Mouse (Mus musculus): ENCODE measurements around the gene Akt3. TPM values are rescaled to one million over a fixed set of nuclear protein-coding genes. Genes with fewer than 3 reads are reported as not detected.

The Akt3 gene
- polyA plus RNA-seq, 1 experiment = 15.1 TPM

GRCm38 (mm10) chr1:176986275-176986674, 271.7 kb downstream of the Akt3 start:
- TF ChIP-seq CTCF (IDR thresholded peaks at IDR 0.05; ENCODE audit: insufficient read depth, low read length) (no peak), POLR2A (IDR thresholded peaks at IDR 0.05; ENCODE audit: borderline replicate concordance, extremely low read depth, low read depth, low read length) (no peak)
- H3K4me1 ChIP-seq (ENCODE audit: control insufficient read depth, insufficient read depth, low read length) = no peaks in the 10 kb centered on the region; the same call in 1 of the 2 replicates
- 33% methylated on average over 6 of the region's 6 CpGs for WGBS

GRCm38 (mm10) chr1:176985691-176986090, 272.3 kb downstream of the Akt3 start:
- no peak overlapping the region for H3K4me3 ChIP-seq (replicated peaks; ENCODE audit: extremely low read depth, low read depth, low read length)
- H3K4me1 ChIP-seq (ENCODE audit: control insufficient read depth, insufficient read depth, low read length) = no peaks in the 10 kb centered on the region; the same call in 1 of the 2 replicates
- no peak for TF ChIP-seq POLR2A (IDR thresholded peaks at IDR 0.05; ENCODE audit: borderline replicate concordance, extremely low read depth, low read depth, low read length)
- 83% methylated on average over 6 of the region's 6 CpGs for WGBS
- DNase-seq = no peak

More at GRCm38 (mm10) chr1:176986275-176986674, 271.7 kb downstream of the Akt3 start:
- DNase-seq = no peak
- H3K4me3 ChIP-seq (replicated peaks; ENCODE audit: extremely low read depth, low read depth, low read length) = no peak overlapping the region

DNA sequence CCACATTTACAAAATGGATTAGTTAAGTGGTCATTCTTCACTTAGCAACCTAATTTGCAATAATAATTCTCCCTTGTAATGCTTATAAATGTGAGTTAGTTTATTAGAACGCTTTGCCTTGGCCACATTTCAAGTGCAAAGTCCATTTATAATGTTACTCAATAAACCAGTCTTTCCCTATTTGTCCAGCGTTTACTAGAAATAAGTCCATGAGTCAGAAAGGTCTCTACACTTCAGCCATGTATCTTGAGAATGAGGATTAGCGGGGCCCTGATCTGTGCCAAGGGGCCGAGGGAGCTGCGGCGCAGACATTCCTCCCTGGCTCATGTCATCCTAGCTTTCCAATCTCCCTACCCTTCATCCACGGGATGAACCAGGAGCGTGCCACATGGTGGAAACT, 275.3 kb downstream of the Akt3 start:
- Histone ChIP-seq H3K4me3 (replicated peaks; ENCODE audit: extremely low read depth, low read depth, low read length) (no peak overlapping the region), H3K4me1 (ENCODE audit: control insufficient read depth, insufficient read depth, low read length) (no peaks in the 10 kb centered on the region; the same call in 1 of the 2 replicates)
- DNase-seq = no peak
- 67% methylated on average over 8 of the region's 8 CpGs for WGBS
- no peak for TF ChIP-seq POLR2A (IDR thresholded peaks at IDR 0.05; ENCODE audit: borderline replicate concordance, extremely low read depth, low read depth, low read length)
- no peak for TF ChIP-seq CTCF (IDR thresholded peaks at IDR 0.05; ENCODE audit: insufficient read depth, low read length)

DNA sequence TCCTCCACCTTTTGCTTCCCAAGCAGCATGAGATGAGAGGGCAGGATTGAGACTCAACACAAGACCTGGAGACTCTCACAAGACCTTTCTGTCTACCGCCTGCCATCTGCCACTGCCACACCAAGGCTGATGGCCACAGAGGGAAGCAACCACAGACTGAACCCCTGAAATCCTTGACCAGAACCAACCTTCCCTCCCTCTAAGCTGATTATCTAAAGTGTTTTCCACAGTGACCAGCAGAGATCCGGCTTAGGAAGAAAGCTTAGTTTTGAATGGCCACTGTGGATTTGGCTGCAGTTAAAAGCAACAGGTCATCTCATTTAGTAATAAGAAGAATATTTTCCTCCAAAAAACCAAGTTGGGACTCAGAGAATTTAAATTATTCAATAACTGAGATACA, 276.5 kb downstream of the Akt3 start:
- H3K4me1 ChIP-seq (ENCODE audit: control insufficient read depth, insufficient read depth, low read length) = no peaks in the 10 kb centered on the region; the same call in 1 of the 2 replicates
- no peak for DNase-seq
- H3K4me3 ChIP-seq (replicated peaks; ENCODE audit: extremely low read depth, low read depth, low read length) = no peak overlapping the region
- WGBS = 90% methylated on average over 2 of the region's 2 CpGs
- TF ChIP-seq CTCF (IDR thresholded peaks at IDR 0.05; ENCODE audit: insufficient read depth, low read length) (no peak), POLR2A (IDR thresholded peaks at IDR 0.05; ENCODE audit: borderline replicate concordance, extremely low read depth, low read depth, low read length) (no peak)

DNA sequence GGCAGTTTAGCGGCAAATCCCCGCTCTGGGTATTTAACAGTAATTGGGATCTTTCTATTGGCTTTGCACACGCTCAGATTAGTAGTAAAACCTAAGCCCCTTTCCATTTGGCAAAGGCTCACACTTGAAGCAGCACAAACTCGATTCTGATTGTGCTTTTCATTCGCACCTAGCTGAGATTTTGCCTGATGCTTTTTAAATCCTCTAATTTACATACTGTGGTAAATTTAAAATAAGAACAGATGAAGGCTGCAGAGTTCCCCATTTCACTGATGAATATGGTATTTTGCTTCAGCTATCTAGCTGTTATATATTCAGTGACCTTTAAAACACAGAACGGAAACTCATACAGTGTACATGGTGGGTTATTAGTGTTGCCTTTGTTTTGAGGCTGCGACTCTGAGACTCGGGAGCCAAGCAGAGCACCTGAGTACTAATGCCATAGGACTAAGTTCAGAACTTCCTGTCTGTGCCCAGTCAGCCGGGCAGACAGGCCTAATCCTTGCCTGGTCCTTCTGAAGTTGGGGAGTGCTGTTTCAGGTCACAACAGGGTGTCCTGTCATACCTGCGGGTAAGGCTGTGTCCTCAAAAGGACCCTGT, 277.1 kb downstream of the Akt3 start:
- no peak for DNase-seq
- TF ChIP-seq POLR2A (IDR thresholded peaks at IDR 0.05; ENCODE audit: borderline replicate concordance, extremely low read depth, low read depth, low read length) = no peak
- TF ChIP-seq CTCF (IDR thresholded peaks at IDR 0.05; ENCODE audit: insufficient read depth, low read length) = no peak
- H3K4me1 ChIP-seq (ENCODE audit: control insufficient read depth, insufficient read depth, low read length) = no peaks in the 10 kb centered on the region; the same call in 1 of the 2 replicates
- H3K4me3 ChIP-seq (replicated peaks; ENCODE audit: extremely low read depth, low read depth, low read length) = no peak overlapping the region
- WGBS = 87% methylated on average over 10 of the region's 10 CpGs

GRCm38 (mm10) chr1:176980140-176980539, 277.9 kb downstream of the Akt3 start:
- Histone ChIP-seq H3K4me1 (ENCODE audit: control insufficient read depth, insufficient read depth, low read length) (no peaks in the 10 kb centered on the region; the same call in 1 of the 2 replicates), H3K4me3 (replicated peaks; ENCODE audit: extremely low read depth, low read depth, low read length) (no peak overlapping the region)
- TF ChIP-seq POLR2A (IDR thresholded peaks at IDR 0.05; ENCODE audit: borderline replicate concordance, extremely low read depth, low read depth, low read length) (no peak), CTCF (IDR thresholded peaks at IDR 0.05; ENCODE audit: insufficient read depth, low read length) (no peak)
- no peak for DNase-seq
- WGBS = 93% methylated on average over 5 of the region's 5 CpGs

DNA sequence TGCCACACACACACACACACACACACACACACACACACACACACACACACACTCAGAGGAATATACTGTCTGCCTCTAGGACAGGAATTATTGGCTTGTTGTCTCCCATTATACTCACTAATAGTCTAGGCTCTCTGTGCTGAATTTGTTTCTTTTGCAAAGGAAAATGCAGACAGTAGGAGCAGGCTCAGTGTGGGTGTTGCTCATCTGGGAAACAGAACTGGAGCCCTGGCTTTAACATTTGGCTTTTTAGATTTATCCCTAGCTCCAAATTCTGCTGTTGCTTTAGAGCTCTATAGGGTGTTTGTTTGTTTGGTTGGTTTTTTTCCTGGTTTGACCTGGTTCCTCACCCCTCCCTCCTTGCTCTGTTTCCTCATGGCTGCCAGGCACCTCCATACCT, 278.8 kb downstream of the Akt3 start:
- TF ChIP-seq POLR2A (IDR thresholded peaks at IDR 0.05; ENCODE audit: borderline replicate concordance, extremely low read depth, low read depth, low read length) (no peak), CTCF (IDR thresholded peaks at IDR 0.05; ENCODE audit: insufficient read depth, low read length) (no peak)
- no peak for DNase-seq
- no peaks in the 10 kb centered on the region; the same call in 1 of the 2 replicates for H3K4me1 ChIP-seq (ENCODE audit: control insufficient read depth, insufficient read depth, low read length)
- no peak overlapping the region for H3K4me3 ChIP-seq (replicated peaks; ENCODE audit: extremely low read depth, low read depth, low read length)

- Histone ChIP-seq H3K4me3 (replicated peaks; ENCODE audit: extremely low read depth, low read depth, low read length) (no peak overlapping the region), H3K4me1 (ENCODE audit: control insufficient read depth, insufficient read depth, low read length) (no peaks in the 10 kb centered on the region; the same call in 1 of the 2 replicates)
- WGBS = 65% methylated on average over 6 of the region's 6 CpGs
- no peak for DNase-seq
- no peak for TF ChIP-seq CTCF (IDR thresholded peaks at IDR 0.05; ENCODE audit: insufficient read depth, low read length)
- no peak for TF ChIP-seq POLR2A (IDR thresholded peaks at IDR 0.05; ENCODE audit: borderline replicate concordance, extremely low read depth, low read depth, low read length)
Observed at GRCm38 (mm10) chr1:176973356-176974088, 284.5 kb downstream of the Akt3 start.

DNA sequence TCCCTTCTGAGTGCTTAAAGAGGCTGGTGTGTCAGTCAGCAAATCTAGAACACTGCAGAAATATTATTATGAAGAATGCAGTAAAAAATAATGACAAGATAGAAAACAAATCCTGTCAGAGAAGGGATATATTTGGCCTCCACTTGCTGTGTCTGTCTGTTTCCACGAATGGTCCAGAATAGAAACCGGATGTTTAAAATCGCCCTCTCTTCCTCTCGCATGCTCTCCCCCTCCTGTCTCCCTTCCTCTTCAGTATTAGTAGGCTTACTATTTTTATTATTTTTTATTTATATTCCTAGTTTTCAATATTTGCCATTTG, 286.6 kb downstream of the Akt3 start:
- no peak for TF ChIP-seq POLR2A (IDR thresholded peaks at IDR 0.05; ENCODE audit: borderline replicate concordance, extremely low read depth, low read depth, low read length)
- TF ChIP-seq CTCF (IDR thresholded peaks at IDR 0.05; ENCODE audit: insufficient read depth, low read length) = no peak
- 60% methylated on average over 4 of the region's 4 CpGs for WGBS
- Histone ChIP-seq H3K4me3 (replicated peaks; ENCODE audit: extremely low read depth, low read depth, low read length) (no peak overlapping the region), H3K4me1 (ENCODE audit: control insufficient read depth, insufficient read depth, low read length) (no peaks in the 10 kb centered on the region; the same call in 1 of the 2 replicates)
- no peak for DNase-seq

Measured in lung, adult 2 months (tissue).